Mouse (Mus musculus): ENCODE results near the gene Mpnd.

Mpnd gene

GRCm38 (mm10) chr17:56020400-56021084 is 15.0 kb downstream of the Mpnd start:
- DNase-seq (ENCODE audit: low spot score in 2 of 2), result no peak

GRCm38 (mm10) chr17:56021161-56021910 is 15.8 kb downstream of the Mpnd start:
- peak in 1 of 2 experiments; percentile 84 for DNase-seq (ENCODE audit: low spot score in 2 of 2)

- no peak for DNase-seq (ENCODE audit: low spot score in 2 of 2)
Observed at GRCm38 (mm10) chr17:56022131-56022988, 16.8 kb downstream of the Mpnd start.

GRCm38 (mm10) chr17:56022989-56023290 is 17.4 kb downstream of the Mpnd start:
- no peak for DNase-seq (ENCODE audit: low spot score in 2 of 2)

GRCm38 (mm10) chr17:56023386-56023785 is 17.9 kb downstream of the Mpnd start:
- DNase-seq (ENCODE audit: low spot score in 2 of 2), result no peak

GRCm38 (mm10) chr17:56024476-56024875 is 19.0 kb downstream of the Mpnd start:
- DNase-seq (ENCODE audit: low spot score in 2 of 2), result no peak

GRCm38 (mm10) chr17:56024931-56025330 is 19.4 kb downstream of the Mpnd start:
- no peak for DNase-seq (ENCODE audit: low spot score in 2 of 2)

GRCm38 (mm10) chr17:56026303-56026702 is 20.8 kb downstream of the Mpnd start:
- DNase-seq (ENCODE audit: low spot score in 2 of 2), result no peak

GRCm38 (mm10) chr17:56026881-56027280 is 21.4 kb downstream of the Mpnd start:
- DNase-seq (ENCODE audit: low spot score in 2 of 2), result no peak

- DNase-seq (ENCODE audit: low spot score in 2 of 2), result no peak
Observed at GRCm38 (mm10) chr17:56027801-56028441, 22.4 kb downstream of the Mpnd start.

- DNase-seq (ENCODE audit: low spot score in 2 of 2), result no peak
Observed at GRCm38 (mm10) chr17:56030238-56030870, 24.8 kb downstream of the Mpnd start.

- no peak for DNase-seq (ENCODE audit: low spot score in 2 of 2)
Observed at GRCm38 (mm10) chr17:56030919-56031318, 25.4 kb downstream of the Mpnd start.

GRCm38 (mm10) chr17:56031431-56031830 is 25.9 kb downstream of the Mpnd start:
- DNase-seq (ENCODE audit: low spot score in 2 of 2), result no peak

- DNase-seq (ENCODE audit: low spot score in 2 of 2), result no peak
Observed at GRCm38 (mm10) chr17:56032127-56032733, 26.7 kb downstream of the Mpnd start.

GRCm38 (mm10) chr17:56032831-56033230 is 27.3 kb downstream of the Mpnd start:
- no peak for DNase-seq (ENCODE audit: low spot score in 2 of 2)

- DNase-seq (ENCODE audit: low spot score in 2 of 2), result no peak
Observed at GRCm38 (mm10) chr17:56034040-56034725, 28.7 kb downstream of the Mpnd start.

GRCm38 (mm10) chr17:56034726-56035100 is 29.2 kb downstream of the Mpnd start:
- no peak for DNase-seq (ENCODE audit: low spot score in 2 of 2)

GRCm38 (mm10) chr17:56035216-56035615 is 29.7 kb downstream of the Mpnd start:
- DNase-seq (ENCODE audit: low spot score in 2 of 2), result no peak

GRCm38 (mm10) chr17:56036176-56036900 is 30.8 kb downstream of the Mpnd start, which contains the start of gene Sh3gl1:
Sh3gl1 (minus strand) TSS chr17:56036635.
- peak; percentile 97 to 99 for DNase-seq (ENCODE audit: low spot score in 2 of 2)

- DNase-seq (ENCODE audit: low spot score in 2 of 2), result no peak
Observed at GRCm38 (mm10) chr17:56036901-56037287, 31.4 kb downstream of the Mpnd start.
